Mouse (Mus musculus): Measurements from ENCODE around the gene Ccdc3. TPM values are rescaled to one million over a fixed set of nuclear protein-coding genes. Genes with fewer than 3 reads are reported as not detected.

The Ccdc3 gene
- polyA plus RNA-seq (2012; rRNA removed), result 4.3 and 5.2 TPM in 2 replicates

GRCm38 (mm10) chr2:5137500-5138286 is at the start of gene Ccdc3:
Ccdc3 (plus strand) TSS chr2:5137776.

Other genes starting within 250 kb of the Ccdc3 start
- 47.5 and 52.4 TPM in 2 replicates for gene Phyh, start 218.8 kb upstream of the Ccdc3 start, polyA plus RNA-seq (2012; rRNA removed)
- 0.38 and 2.0 TPM in 2 replicates for gene Ucma, start 161.7 kb upstream of the Ccdc3 start, polyA plus RNA-seq (2012; rRNA removed)
- 4.2 and 5.3 TPM in 2 replicates for gene Mcm10, start 125.0 kb upstream of the Ccdc3 start, polyA plus RNA-seq (2012; rRNA removed)
- gene Optn, start 73.7 kb upstream of the Ccdc3 start, polyA plus RNA-seq (2012; rRNA removed), result 5.9 and 7.4 TPM in 2 replicates